In the genomic region with DNA sequence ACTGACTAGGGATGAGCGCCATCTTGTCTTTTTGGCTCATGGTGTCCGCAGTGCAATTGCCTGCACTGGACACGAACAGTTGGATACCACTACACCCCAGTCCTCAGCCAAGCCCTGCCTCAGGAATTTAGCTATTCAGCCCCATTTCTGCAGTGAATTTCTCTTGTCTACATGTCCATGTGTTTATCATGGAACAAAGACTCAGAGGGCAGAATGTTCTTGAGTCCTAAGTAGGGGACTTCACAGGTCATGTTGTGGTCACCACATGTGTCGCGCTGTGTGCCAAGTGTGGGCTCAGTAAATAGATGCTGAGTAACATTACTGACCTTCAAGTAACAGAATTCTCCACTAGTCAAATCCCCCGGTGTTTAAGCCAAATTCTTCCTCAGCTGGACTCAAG, we compare ENCODE assay signal across 22 mouse cellular contexts.
"Had no signal": no experiment of that assay in that cellular context is flagged by ENCODE, and none has a peak within 500 bp of the region (broad histone marks: within the 10 kb centered on the region; RNA-seq: fewer than 3 reads in every experiment).

No protein-coding gene starts in this region.

- DNase-seq: kidney, postnatal 10 days; layer of hippocampus, postnatal 36 days; left cerebral cortex, postnatal 4 days; liver, postnatal 0 days; lung, embryonic 14.5 days; lung, postnatal 36 days; retina, postnatal 1 day; right cerebral cortex, postnatal 25 days; spleen, adult 18-20 months; thymus, postnatal 25 days had no signal

- H3K9ac ChIP-seq: kidney, embryonic 15.5 days; limb, embryonic 12.5 days; limb, embryonic 15.5 days; liver, embryonic 14.5 days; liver, postnatal 0 days; lung, embryonic 14.5 days; midbrain, embryonic 15.5 days; neural tube, embryonic 13.5 days; stomach, embryonic 15.5 days had no signal

- H3K9me3 ChIP-seq: kidney, embryonic 15.5 days; limb, embryonic 12.5 days; limb, embryonic 15.5 days; megakaryocyte, embryonic 14.5 days; midbrain, embryonic 15.5 days; neural tube, embryonic 13.5 days; stomach, embryonic 15.5 days had no signal

- H3K27me3 ChIP-seq: kidney, embryonic 15.5 days; limb, embryonic 12.5 days; limb, embryonic 15.5 days; megakaryocyte, embryonic 14.5 days; midbrain, embryonic 15.5 days; neural tube, embryonic 13.5 days; stomach, embryonic 15.5 days had no signal

- H3K36me3 ChIP-seq: kidney, embryonic 15.5 days; limb, embryonic 12.5 days; limb, embryonic 15.5 days; midbrain, embryonic 15.5 days; neural tube, embryonic 13.5 days; stomach, embryonic 15.5 days had no signal

- H3K4me3 ChIP-seq: kidney, embryonic 15.5 days; left cerebral cortex, adult 2 months; limb, embryonic 12.5 days; limb, embryonic 15.5 days; megakaryocyte, embryonic 14.5 days; midbrain, embryonic 15.5 days; neural tube, embryonic 13.5 days; stomach, embryonic 15.5 days had no signal

- H3K4me2 ChIP-seq: kidney, embryonic 15.5 days; limb, embryonic 12.5 days; limb, embryonic 15.5 days; liver, embryonic 11.5 days; lung, embryonic 14.5 days; midbrain, embryonic 11.5 days; midbrain, embryonic 15.5 days; neural tube, embryonic 13.5 days; stomach, embryonic 15.5 days had no signal

- ATAC-seq: liver, postnatal 0 days; lung, postnatal 0 days; midbrain, embryonic 15.5 days had no signal

- H3K27ac ChIP-seq: kidney, embryonic 15.5 days; left cerebral cortex, adult 2 months; limb, embryonic 12.5 days; limb, embryonic 15.5 days; liver, embryonic 14.5 days; midbrain, embryonic 15.5 days; neural tube, embryonic 13.5 days; stomach, embryonic 15.5 days had no signal
